Mouse (Mus musculus) heart, postnatal 25 days (tissue): ENCODE measurements around the gene Wdr63. TPM values are rescaled to one million over a fixed set of nuclear protein-coding genes. Genes with fewer than 3 reads are reported as not detected.
A peak's percentile ranks its signal among the peaks of the same experiment; 100 is the strongest.

Source experiments
- DNase-seq: peaks from one replicate; pipeline ENCODE4 v3.0.0; 2022; ENCODE audit warnings: low spot score
- intact Hi-C: fragments of 180-260 bp; cut with DNase I; formaldehyde crosslinking; loops from one replicate; pipeline ENCODE4 v1.15.1; 2025
- total RNA-seq, 2 experiments: library from RNA; stranded (reverse); gene quantifications; 2 replicates each; pipeline ENCODE4 v1.2.3; 2021

Gene Wdr63
- total RNA-seq, 2 experiments from 2014 or later, result not detected

- intact Hi-C loops, result no loop called here
- DNase-seq, result no peak
Measured at GRCm38 (mm10) chr3:146059356-146059926, 48.5 kb downstream of the Wdr63 start.

- intact Hi-C loops, result loop anchor here (1.0 kb wide), 1 partner anchor 120 kb away; no protein-coding TSS in a partner anchor
Measured at GRCm38 (mm10) chr3:146058263-146058662, 49.7 kb downstream of the Wdr63 start.

GRCm38 (mm10) chr3:146057131-146057530, 50.8 kb downstream of the Wdr63 start:
- intact Hi-C loops, result no loop called here
- DNase-seq, result no peak

More at GRCm38 (mm10) chr3:146058263-146058662, 49.7 kb downstream of the Wdr63 start:
- no peak for DNase-seq

GRCm38 (mm10) chr3:146053873-146054272, 54.1 kb downstream of the Wdr63 start:
- no peak for DNase-seq
- intact Hi-C loops, result loop anchor here (5.0 kb wide), 1 partner anchor 102 kb away; no protein-coding TSS in a partner anchor

- no peak for DNase-seq
- intact Hi-C loops, result loop anchor here (5.0 kb wide), 1 partner anchor 101 kb away; no protein-coding TSS in a partner anchor
Measured at GRCm38 (mm10) chr3:146053082-146053814, 54.7 kb downstream of the Wdr63 start.

GRCm38 (mm10) chr3:146051277-146052007, 56.5 kb downstream of the Wdr63 start:
- intact Hi-C loops, result loop anchor here (5.0 kb wide), 1 partner anchor 99 kb away; no protein-coding TSS in a partner anchor
- no peak for DNase-seq

- intact Hi-C loops, result loop anchor here (5.0 kb wide), 1 partner anchor 98 kb away; no protein-coding TSS in a partner anchor
Measured at GRCm38 (mm10) chr3:146049951-146050350, 58.0 kb downstream of the Wdr63 start.

GRCm38 (mm10) chr3:146047704-146048207, 60.2 kb downstream of the Wdr63 start:
- intact Hi-C loops, result no loop called here
- DNase-seq, result peak; percentile 19

More at GRCm38 (mm10) chr3:146049951-146050350, 58.0 kb downstream of the Wdr63 start:
- no peak for DNase-seq

GRCm38 (mm10) chr3:146046076-146046475, 61.9 kb downstream of the Wdr63 start:
- intact Hi-C loops, result no loop called here

GRCm38 (mm10) chr3:146044977-146045376, 63.0 kb downstream of the Wdr63 start:
- intact Hi-C loops, result no loop called here
- DNase-seq, result peak; percentile 16

More at GRCm38 (mm10) chr3:146046076-146046475, 61.9 kb downstream of the Wdr63 start:
- no peak for DNase-seq

GRCm38 (mm10) chr3:146041382-146041781, 66.5 kb downstream of the Wdr63 start:
- intact Hi-C loops, result no loop called here
- no peak for DNase-seq

- no peak for DNase-seq
- intact Hi-C loops, result no loop called here
Measured at GRCm38 (mm10) chr3:146039132-146039903, 68.6 kb downstream of the Wdr63 start.

- no peak for DNase-seq
- intact Hi-C loops, result no loop called here
Measured at GRCm38 (mm10) chr3:146037906-146038305, 70.0 kb downstream of the Wdr63 start.

- DNase-seq, result no peak
- intact Hi-C loops, result no loop called here
Measured at GRCm38 (mm10) chr3:146032976-146033375, 75.0 kb downstream of the Wdr63 start.

GRCm38 (mm10) chr3:146030255-146030836, 77.6 kb downstream of the Wdr63 start:
- DNase-seq, result no peak
- intact Hi-C loops, result no loop called here

GRCm38 (mm10) chr3:146029234-146029633, 78.7 kb downstream of the Wdr63 start:
- no peak for DNase-seq
- intact Hi-C loops, result no loop called here

- intact Hi-C loops, result no loop called here
Measured at GRCm38 (mm10) chr3:146028406-146028805, 79.5 kb downstream of the Wdr63 start.

GRCm38 (mm10) chr3:146027116-146027515, 80.8 kb downstream of the Wdr63 start:
- no peak for DNase-seq
- intact Hi-C loops, result no loop called here

More at GRCm38 (mm10) chr3:146028406-146028805, 79.5 kb downstream of the Wdr63 start:
- no peak for DNase-seq

- no peak for DNase-seq
- intact Hi-C loops, result no loop called here
Measured at GRCm38 (mm10) chr3:146025499-146025898, 82.4 kb downstream of the Wdr63 start.
